ENCODE assay signal across 9 mouse cellular contexts in genomic region chr8:120256958-120257357, GRCm38 (mm10). TPM values are rescaled to one million over a fixed set of nuclear protein-coding genes. Genes with fewer than 3 reads are reported as not detected.
DNase-seq lines count a peak whose midpoint lies in the region; ATAC-seq lines count a peak whose summit lies in the region.
"Had no signal": no experiment of that assay in that cellular context is flagged by ENCODE, and none has a peak within 500 bp of the region (broad histone marks: within the 10 kb centered on the region; RNA-seq: fewer than 3 reads in every experiment).

No protein-coding gene starts in this region.

- H3K4me2 ChIP-seq in embryonic facial prominence, embryonic 13.5 days, result no peak overlapping the region
- no peak overlapping the region for H3K4me2 ChIP-seq in hindbrain, embryonic 14.5 days (replicated peaks)
- no peak overlapping the region for H3K4me2 ChIP-seq in midbrain, embryonic 11.5 days

- ATAC-seq in embryonic facial prominence, embryonic 13.5 days (ENCODE audit: insufficient number of reproducible peaks, insufficient read depth, low FRiP score, low TSS enrichment, low read depth), result no peak
- ATAC-seq in hindbrain, embryonic 14.5 days (ENCODE audit: low FRiP score), result peak; percentile 28; the same call in 1 of the 2 replicates
- no peak for ATAC-seq in midbrain, embryonic 11.5 days (ENCODE audit: low FRiP score)

- H3K9ac ChIP-seq in embryonic facial prominence, embryonic 13.5 days, result peak overlapping the region; percentile 41
- H3K9ac ChIP-seq in hindbrain, embryonic 14.5 days, result peak overlapping the region; percentile 31; the same call in 1 of the 2 replicates
- no peak overlapping the region for H3K9ac ChIP-seq in midbrain, embryonic 11.5 days (ENCODE audit: low read length)

- H3K9me3 ChIP-seq in embryonic facial prominence, embryonic 13.5 days, result no peaks in the 10 kb centered on the region
- H3K9me3 ChIP-seq in hindbrain, embryonic 14.5 days (ENCODE audit: control insufficient read depth, low read length), result no peaks in the 10 kb centered on the region
- no peaks in the 10 kb centered on the region for H3K9me3 ChIP-seq in midbrain, embryonic 11.5 days (ENCODE audit: control insufficient read depth, low read length)

- H3K4me1 ChIP-seq in embryonic facial prominence, embryonic 13.5 days, result peaks cover 87% of the 10 kb centered on the region
- peaks cover 15% of the 10 kb centered on the region for H3K4me1 ChIP-seq in hindbrain, embryonic 14.5 days (replicated peaks; ENCODE audit: control insufficient read depth, insufficient read depth, low read length)
- peaks cover 20% of the 10 kb centered on the region for H3K4me1 ChIP-seq in midbrain, embryonic 11.5 days (ENCODE audit: control insufficient read depth, insufficient read depth, low read length)

- peak; percentile 87 for DNase-seq in gastrocnemius, postnatal 25 days
- no peak for DNase-seq in hindbrain, embryonic 14.5 days (ENCODE audit: low spot score)
- peak; percentile 81 for DNase-seq in midbrain, embryonic 11.5 days (ENCODE audit: low spot score, missing footprints)
- no peak for DNase-seq in layer of hippocampus, postnatal 10 days (ENCODE audit: low spot score in 2 of 2)
- no peak for DNase-seq in embryo, embryonic 10.5 days (ENCODE audit: low spot score)
- no peak for DNase-seq in left cerebral cortex, adult 9 months (ENCODE audit: low spot score in 2 of 2)
- DNase-seq: kidney, adult 18-20 months; thymus, adult 18-20 months had no signal

- no peak overlapping the region; the same call in 1 of the 2 replicates for H3K27ac ChIP-seq in embryonic facial prominence, embryonic 13.5 days
- H3K27ac ChIP-seq in hindbrain, embryonic 14.5 days, result no peak overlapping the region; the same call in 1 of the 2 replicates
- H3K27ac ChIP-seq in midbrain, embryonic 11.5 days (ENCODE audit: low read depth, low read length), result no peak overlapping the region

- 41% methylated on average over 6 of the region's 6 CpGs for WGBS in embryonic facial prominence, embryonic 13.5 days
- WGBS in hindbrain, embryonic 14.5 days, result 49% methylated on average over 6 of the region's 6 CpGs
- 57% methylated on average over 6 of the region's 6 CpGs for WGBS in midbrain, embryonic 11.5 days

- H3K27me3 ChIP-seq in embryonic facial prominence, embryonic 13.5 days, result no peaks in the 10 kb centered on the region
- H3K27me3 ChIP-seq in hindbrain, embryonic 14.5 days (ENCODE audit: control insufficient read depth, insufficient read depth, low read length), result no peaks in the 10 kb centered on the region
- no peaks in the 10 kb centered on the region for H3K27me3 ChIP-seq in midbrain, embryonic 11.5 days (ENCODE audit: control insufficient read depth, insufficient read depth, low read length)

- no peak overlapping the region for H3K4me3 ChIP-seq in embryonic facial prominence, embryonic 13.5 days
- H3K4me3 ChIP-seq in hindbrain, embryonic 14.5 days (replicated peaks; ENCODE audit: low read length), result no peak overlapping the region
- no peak overlapping the region for H3K4me3 ChIP-seq in midbrain, embryonic 11.5 days (ENCODE audit: low read depth, low read length)

- H3K36me3 ChIP-seq in embryonic facial prominence, embryonic 13.5 days, result peaks cover 4% of the 10 kb centered on the region; the same call in 1 of the 2 replicates
- H3K36me3 ChIP-seq in hindbrain, embryonic 14.5 days (replicated peaks; ENCODE audit: control insufficient read depth, insufficient read depth), result no peaks in the 10 kb centered on the region
- H3K36me3 ChIP-seq in midbrain, embryonic 11.5 days (ENCODE audit: control insufficient read depth, insufficient read depth, low read length), result no peaks in the 10 kb centered on the region

RNA-seq across cellular contexts. Expression of gene Gse1, which starts 28.7 kb away (rescaled TPM):
- polyA plus RNA-seq in embryonic facial prominence, embryonic 13.5 days (2015; fragmentation: Nextera tagmentation; extraction: Ambion mirVana), result 6.4 and 8.6 TPM in 2 replicates
- total RNA-seq in gastrocnemius, postnatal 25 days (2021), result 10 to 100 TPM; 23.1 to 27.1 TPM
- polyA plus RNA-seq in hindbrain, embryonic 14.5 days (2014; fragmentation: Nextera tagmentation; extraction: Ambion mirVana), result 18.8 and 23.9 TPM in 2 replicates
- polyA plus RNA-seq in midbrain, embryonic 11.5 days (2014; fragmentation: Nextera tagmentation; extraction: Ambion mirVana), result 18.5 and 20.7 TPM in 2 replicates
- total RNA-seq in layer of hippocampus, postnatal 10 days (2021), result 10 to 100 TPM; 65.0 to 79.3 TPM

Comparison
In these comparisons a context has a peak if more than half of its experiments do, and no peak if none do; other contexts are left out.
1. DNase-seq: peak in gastrocnemius, postnatal 25 days (single experiment) and midbrain, embryonic 11.5 days (single experiment); none in hindbrain, embryonic 14.5 days (single experiment), layer of hippocampus, postnatal 10 days (0 of 2), embryo, embryonic 10.5 days (single experiment) and left cerebral cortex, adult 9 months (0 of 2).